Mouse (Mus musculus) forebrain, embryonic 11.5 days (tissue): Measurements from ENCODE around the gene Gadd45gip1. TPM values are rescaled to one million over a fixed set of nuclear protein-coding genes. Genes with fewer than 3 reads are reported as not detected.

Experiments used
- ATAC-seq: fragments of 200-750 bp; cut with Nextera tagmentation; replicated peaks from 2 replicates; pipeline ENCODE4 v1.8.0; 2017; ENCODE audit warnings: moderate TSS enrichment; ENCODE audit not compliant: low FRiP score
- DNase-seq: peaks from one replicate; pipeline ENCODE4 v3.0.0-alpha.2; 2017; ENCODE audit warnings: low spot score
- H3K27ac ChIP-seq: fragments of 300-500 bp; sonication (generic); 2 replicates; pipeline ENCODE4 v1.5.1; 2014; ENCODE audit warnings: low read depth, low read length
- H3K27me3 ChIP-seq: fragments of 300-500 bp; sonication (generic); 2 replicates; pipeline ENCODE4 v1.6.1; 2014; ENCODE audit warnings: mild to moderate bottlenecking, low read length, mixed read lengths; ENCODE audit not compliant: control insufficient read depth, insufficient read depth
- H3K36me3 ChIP-seq: fragments of 300-500 bp; sonication (generic); 2 replicates; pipeline ENCODE4 v1.6.1; 2014; ENCODE audit warnings: mild to moderate bottlenecking, low read length, moderate library complexity, mixed read lengths; ENCODE audit not compliant: control insufficient read depth, insufficient read depth
- H3K4me1 ChIP-seq: fragments of 300-500 bp; sonication (generic); replicated peaks from 2 replicates; pipeline ENCODE4 v1.6.1; 2014; ENCODE audit warnings: low read length, mixed read lengths; ENCODE audit not compliant: control insufficient read depth, insufficient read depth
- H3K4me2 ChIP-seq: fragments of 300-500 bp; sonication (generic); 2 replicates; pipeline ENCODE4 v1.6.1; 2014; ENCODE audit warnings: low read depth, mild to moderate bottlenecking, low read length, moderate library complexity, mixed read lengths; ENCODE audit not compliant: severe bottlenecking
- H3K4me3 ChIP-seq: fragments of 300-500 bp; sonication (generic); 2 replicates; pipeline ENCODE4 v1.5.1; 2014; ENCODE audit warnings: low read depth, low read length
- H3K9ac ChIP-seq: fragments of 300-500 bp; sonication (generic); 2 replicates; pipeline ENCODE4 v1.6.1; 2014; ENCODE audit warnings: low read length
- H3K9me3 ChIP-seq: fragments of 300-500 bp; sonication (generic); 2 replicates; pipeline ENCODE4 v1.6.1; 2016; ENCODE audit warnings: low read length, mixed read lengths; ENCODE audit not compliant: control insufficient read depth
- WGBS: fragments of 180-500 bp; shearing (Covaris S2); extraction: QIAGEN DNeasy Blood & Tissue Kit; methylation state at CpG from one replicate; pipeline ENCODE4 v1.1.7; 2014; 5-methylcytosine and 5-hydroxymethylcytosine counted together
- polyA plus RNA-seq: library from polyadenylated mRNA; unstranded; fragments of >200 nt; fragmentation: Nextera tagmentation; extraction: Ambion mirVana; gene quantifications from 2 replicates; pipeline ENCODE4 v1.2.1, GENCODE M21; 2014

The Gadd45gip1 gene
- polyA plus RNA-seq, 1 experiment from 2014 or later, result 44.3 TPM

- 2% methylated on average over 38 of the region's 38 CpGs for WGBS
- Histone ChIP-seq H3K9ac (no peak overlapping the region), H3K36me3 (no peaks in the 10 kb centered on the region), H3K4me3 (no peak overlapping the region), H3K4me2 (no peak overlapping the region), H3K9me3 (no peaks in the 10 kb centered on the region), H3K4me1 (peaks cover 6% of the 10 kb centered on the region; the same call in 1 of the 2 replicates), H3K27ac (no peak overlapping the region), H3K27me3 (peaks cover 99% of the 10 kb centered on the region)
- ATAC-seq, result no peak
- DNase-seq, result no peak
Observed at GRCm38 (mm10) chr8:84785756-84786677, 45.3 kb upstream of the Gadd45gip1 start.

GRCm38 (mm10) chr8:84786801-84787467 lies 44.4 kb upstream of the Gadd45gip1 start:
- Histone ChIP-seq H3K27me3 (peaks cover 92% of the 10 kb centered on the region), H3K27ac (no peak overlapping the region), H3K4me3 (no peak overlapping the region), H3K9ac (no peak overlapping the region), H3K4me1 (peaks cover 4% of the 10 kb centered on the region; the same call in 1 of the 2 replicates), H3K9me3 (no peaks in the 10 kb centered on the region), H3K36me3 (no peaks in the 10 kb centered on the region), H3K4me2 (no peak overlapping the region)
- ATAC-seq (no peak), DNase-seq (no peak)
- 3% methylated on average over 11 of the region's 11 CpGs for WGBS

GRCm38 (mm10) chr8:84787523-84788302 lies 43.6 kb upstream of the Gadd45gip1 start:
- no peak overlapping the region for H3K4me3 ChIP-seq
- H3K9me3 ChIP-seq, result no peaks in the 10 kb centered on the region
- H3K4me1 ChIP-seq, result peaks cover 3% of the 10 kb centered on the region; the same call in 1 of the 2 replicates
- H3K9ac ChIP-seq, result no peak overlapping the region
- no peaks in the 10 kb centered on the region for H3K36me3 ChIP-seq
- peaks cover 91% of the 10 kb centered on the region for H3K27me3 ChIP-seq
- ATAC-seq, result no peak
- no peak overlapping the region for H3K4me2 ChIP-seq
- 4% methylated on average over 14 of the region's 14 CpGs for WGBS
- no peak overlapping the region for H3K27ac ChIP-seq
- no peak for DNase-seq

- peaks cover 84% of the 10 kb centered on the region for H3K27me3 ChIP-seq
- H3K36me3 ChIP-seq, result no peaks in the 10 kb centered on the region
- H3K4me3 ChIP-seq, result no peak overlapping the region
- 6% methylated on average over 11 of the region's 11 CpGs for WGBS
- no peak overlapping the region for H3K9ac ChIP-seq
- DNase-seq (no peak), ATAC-seq (no peak)
- H3K4me1 ChIP-seq, result peaks cover 2% of the 10 kb centered on the region; the same call in 1 of the 2 replicates
- no peak overlapping the region for H3K4me2 ChIP-seq
- no peaks in the 10 kb centered on the region for H3K9me3 ChIP-seq
- no peak overlapping the region for H3K27ac ChIP-seq
Observed at GRCm38 (mm10) chr8:84788896-84789295, 42.4 kb upstream of the Gadd45gip1 start.

- Histone ChIP-seq H3K36me3 (no peaks in the 10 kb centered on the region), H3K4me1 (peaks cover 2% of the 10 kb centered on the region; the same call in 1 of the 2 replicates), H3K4me3 (no peak overlapping the region), H3K27me3 (peaks cover 80% of the 10 kb centered on the region), H3K9me3 (no peaks in the 10 kb centered on the region), H3K27ac (no peak overlapping the region), H3K9ac (no peak overlapping the region), H3K4me2 (no peak overlapping the region)
- 56% methylated on average over 5 of the region's 5 CpGs for WGBS
- DNase-seq (no peak), ATAC-seq (no peak)
Observed at GRCm38 (mm10) chr8:84789345-84789744, 42.0 kb upstream of the Gadd45gip1 start.

- Histone ChIP-seq H3K9me3 (no peaks in the 10 kb centered on the region), H3K4me1 (peaks cover 5% of the 10 kb centered on the region; the same call in 1 of the 2 replicates), H3K27ac (no peak overlapping the region), H3K27me3 (peaks cover 74% of the 10 kb centered on the region), H3K4me2 (no peak overlapping the region), H3K36me3 (no peaks in the 10 kb centered on the region), H3K9ac (no peak overlapping the region), H3K4me3 (no peak overlapping the region)
- ATAC-seq, result no peak
- WGBS, result 73% methylated on average over 9 of the region's 9 CpGs
- DNase-seq, result no peak
Observed at GRCm38 (mm10) chr8:84789855-84790486, 41.4 kb upstream of the Gadd45gip1 start.

- Histone ChIP-seq H3K4me2 (no peak overlapping the region), H3K36me3 (no peaks in the 10 kb centered on the region), H3K4me1 (peaks cover 5% of the 10 kb centered on the region; the same call in 1 of the 2 replicates), H3K27ac (no peak overlapping the region), H3K4me3 (no peak overlapping the region), H3K9ac (no peak overlapping the region), H3K9me3 (no peaks in the 10 kb centered on the region), H3K27me3 (peaks cover 74% of the 10 kb centered on the region)
- DNase-seq (no peak), ATAC-seq (no peak)
- WGBS, result 71% methylated on average over 2 of the region's 2 CpGs
Observed at GRCm38 (mm10) chr8:84790537-84790936, 40.8 kb upstream of the Gadd45gip1 start.

- no peaks in the 10 kb centered on the region for H3K9me3 ChIP-seq
- H3K4me2 ChIP-seq, result no peak overlapping the region
- no peak overlapping the region for H3K9ac ChIP-seq
- no peak overlapping the region for H3K27ac ChIP-seq
- DNase-seq (no peak), ATAC-seq (no peak)
- WGBS, result 70% methylated on average over 12 of the region's 12 CpGs
- no peaks in the 10 kb centered on the region for H3K36me3 ChIP-seq
- H3K4me1 ChIP-seq, result peaks cover 5% of the 10 kb centered on the region; the same call in 1 of the 2 replicates
- H3K27me3 ChIP-seq, result peaks cover 73% of the 10 kb centered on the region
- H3K4me3 ChIP-seq, result no peak overlapping the region
Observed at GRCm38 (mm10) chr8:84792429-84792947, 38.8 kb upstream of the Gadd45gip1 start.
